Mouse (Mus musculus): ENCODE measurements around the gene Nfib. TPM values are rescaled to one million over a fixed set of nuclear protein-coding genes. Genes with fewer than 3 reads are reported as not detected.

Nfib gene
- total RNA-seq, 2 experiments from 2014 or later: 79.7 to 96.6 TPM

DNA sequence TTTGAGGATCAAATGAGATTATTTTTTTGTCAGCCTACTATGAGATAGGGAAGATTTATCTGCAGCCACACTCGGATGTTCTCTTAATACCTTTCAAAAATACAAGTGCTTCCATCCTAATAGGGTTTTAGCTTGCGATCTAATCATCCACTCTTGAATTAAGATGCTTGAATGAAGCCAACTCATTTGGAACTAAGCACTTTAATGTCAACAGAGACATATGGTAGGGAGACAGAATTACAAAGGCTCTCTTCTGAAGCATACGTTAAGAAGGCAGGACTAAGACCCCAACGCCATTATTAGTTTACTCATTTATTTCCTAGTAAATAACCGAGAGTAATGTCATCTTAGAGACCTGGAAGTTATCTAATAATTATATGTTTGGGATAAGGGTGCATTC lies 68.9 kb downstream of the Nfib start:
- intact Hi-C loops (cut with DNase I): no loop called here

DNA sequence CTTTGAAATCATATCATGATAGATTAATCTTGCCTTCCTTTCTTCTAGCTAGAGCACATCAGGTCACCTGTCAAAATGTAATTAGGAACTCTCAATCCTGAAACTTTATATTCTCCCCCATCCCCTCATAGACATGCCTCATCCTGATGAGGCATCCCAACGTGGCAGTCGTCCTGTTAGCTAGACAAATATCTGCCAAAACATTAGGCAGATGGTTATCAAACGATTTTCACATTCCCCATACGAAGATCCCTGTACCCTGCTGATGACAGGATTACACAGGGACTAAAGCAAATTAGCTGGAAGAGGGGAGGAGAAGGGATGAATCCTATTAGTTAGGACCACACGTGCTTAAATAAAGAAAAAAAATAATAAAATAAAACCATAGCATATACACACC lies 69.7 kb downstream of the Nfib start:
- intact Hi-C loops (cut with DNase I): no loop called here
- DNase-seq (ENCODE audit: low spot score in 2 of 2): no peak

More for the DNA sequence above, 68.9 kb downstream of the Nfib start:
- no peak for DNase-seq (ENCODE audit: low spot score in 2 of 2)

DNA sequence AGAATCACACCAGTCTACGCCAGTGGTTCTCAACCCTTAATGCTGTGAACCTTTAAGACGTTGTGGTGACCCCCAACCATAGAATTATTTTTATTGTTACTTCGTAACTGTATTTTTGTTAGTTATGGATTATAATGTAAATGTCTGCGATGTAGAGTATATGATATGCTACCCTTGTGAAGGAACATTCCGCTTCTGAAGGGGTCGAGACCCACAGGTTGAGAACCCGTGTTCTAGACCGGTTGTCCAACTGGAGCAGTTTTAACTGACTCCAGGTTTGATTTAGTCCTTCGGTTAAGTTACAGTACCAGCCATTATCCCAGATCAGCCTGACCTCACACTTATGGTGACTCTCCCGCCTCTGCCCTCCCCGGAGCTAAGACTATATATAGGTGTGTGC lies 70.4 kb downstream of the Nfib start:
- intact Hi-C loops (cut with DNase I): no loop called here
- DNase-seq (ENCODE audit: low spot score in 2 of 2): no peak

DNA sequence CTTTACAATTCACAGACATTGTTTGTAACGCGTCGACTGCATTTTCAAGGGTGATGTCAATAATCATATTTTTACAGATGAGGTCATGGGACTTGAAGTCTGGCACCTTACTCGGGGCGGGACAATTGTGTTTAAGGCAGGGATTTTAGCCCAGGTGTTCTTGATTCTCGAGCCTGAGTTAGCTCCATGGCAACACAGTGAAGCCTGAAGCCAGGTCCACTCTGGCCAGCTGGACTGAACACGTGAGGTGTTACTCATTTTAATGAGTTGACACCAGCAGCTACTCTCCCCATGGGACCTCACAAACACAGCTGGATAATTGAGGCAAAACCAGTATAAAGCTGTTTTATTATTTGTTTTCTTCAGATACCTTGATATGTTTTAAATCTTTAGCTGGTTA lies 71.2 kb downstream of the Nfib start:
- intact Hi-C loops (cut with DNase I): no loop called here
- no peak for DNase-seq (ENCODE audit: low spot score in 2 of 2)

DNA sequence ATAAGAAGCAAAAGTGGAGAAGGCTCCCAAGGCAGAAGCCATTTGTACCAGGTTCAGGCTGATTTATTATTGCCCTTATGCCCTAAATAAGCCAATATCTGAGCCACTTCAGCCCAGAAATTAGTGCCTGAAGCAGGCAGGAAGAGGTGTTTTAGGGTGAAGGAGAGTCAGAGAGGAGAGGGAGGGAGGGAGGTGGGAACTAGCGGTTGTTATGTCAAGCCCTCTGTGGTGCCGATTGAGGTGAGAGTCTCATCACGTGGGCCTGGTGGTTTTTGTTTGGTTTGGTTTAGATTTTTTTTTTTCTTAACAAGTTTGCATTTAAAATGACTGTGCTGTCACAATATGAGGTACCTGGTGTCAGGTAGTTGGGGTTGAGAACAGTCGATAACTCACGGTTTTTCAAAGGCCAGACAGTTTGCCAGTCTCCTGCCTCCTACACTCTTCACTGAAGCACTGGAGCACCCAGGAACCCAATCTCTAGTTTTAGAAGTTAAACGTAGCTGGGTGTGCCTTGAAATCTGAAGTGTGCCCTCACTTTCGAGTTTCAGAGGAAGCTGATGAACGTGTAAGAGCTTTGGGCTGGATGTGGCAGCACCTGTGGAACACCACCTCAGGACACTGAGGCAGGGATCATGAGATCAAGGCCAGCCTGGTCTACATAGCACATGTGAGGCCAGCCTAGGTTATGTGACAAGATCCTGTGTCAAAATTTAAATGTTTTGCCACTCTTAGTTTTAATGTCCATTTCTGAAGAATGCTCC lies 81.1 kb downstream of the Nfib start:
- intact Hi-C loops (cut with DNase I): loop anchor here (5.0 kb wide), 1 partner anchor 1127 kb away; no protein-coding TSS in a partner anchor

DNA sequence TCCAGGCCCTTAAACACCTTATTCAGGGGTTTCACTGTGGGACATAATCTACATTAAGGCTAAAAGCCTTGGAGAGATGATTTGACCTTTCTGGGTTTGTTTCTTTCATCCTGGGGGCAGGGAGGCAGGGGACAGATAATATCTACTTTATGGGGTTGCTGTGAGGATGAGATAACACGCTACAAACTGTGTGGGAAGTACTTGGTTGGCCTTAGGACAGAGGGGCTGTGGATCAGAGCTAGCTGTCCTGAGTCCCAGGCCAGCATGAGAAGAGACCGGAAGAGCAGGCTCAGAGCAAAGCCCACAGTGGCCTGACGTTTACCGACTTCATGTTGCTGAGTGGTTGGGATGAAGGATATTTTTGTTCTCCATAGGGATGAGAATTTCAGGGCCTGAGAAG lies 81.7 kb downstream of the Nfib start:
- intact Hi-C loops (cut with DNase I): loop anchor here (5.0 kb wide), 1 partner anchor 1127 kb away; no protein-coding TSS in a partner anchor
- DNase-seq (ENCODE audit: low spot score in 2 of 2): no peak

More for the DNA sequence above, 81.1 kb downstream of the Nfib start:
- no peak for DNase-seq (ENCODE audit: low spot score in 2 of 2)

DNA sequence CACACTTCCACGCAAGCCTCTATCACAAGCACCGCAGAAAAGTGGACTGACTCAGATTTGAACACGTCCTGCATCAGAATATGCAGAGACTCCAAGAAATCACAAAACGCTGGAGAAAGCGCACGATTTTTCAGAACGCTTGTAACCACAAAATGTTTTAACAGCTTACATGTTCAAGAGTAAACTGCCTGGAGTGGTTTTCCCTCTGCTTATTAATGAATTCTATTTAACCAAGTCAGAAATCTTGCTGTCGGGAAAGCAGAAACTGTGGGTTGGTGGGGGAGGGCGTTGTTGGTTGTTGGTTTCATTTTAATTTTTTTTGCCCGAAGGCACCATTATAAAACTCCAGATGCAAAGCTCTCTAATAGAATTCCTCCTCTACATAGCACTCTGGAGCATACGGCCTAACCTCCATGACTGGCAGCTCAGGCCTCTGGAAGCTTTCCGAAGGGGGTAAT lies 82.4 kb downstream of the Nfib start:
- no peak for DNase-seq (ENCODE audit: low spot score in 2 of 2)

DNA sequence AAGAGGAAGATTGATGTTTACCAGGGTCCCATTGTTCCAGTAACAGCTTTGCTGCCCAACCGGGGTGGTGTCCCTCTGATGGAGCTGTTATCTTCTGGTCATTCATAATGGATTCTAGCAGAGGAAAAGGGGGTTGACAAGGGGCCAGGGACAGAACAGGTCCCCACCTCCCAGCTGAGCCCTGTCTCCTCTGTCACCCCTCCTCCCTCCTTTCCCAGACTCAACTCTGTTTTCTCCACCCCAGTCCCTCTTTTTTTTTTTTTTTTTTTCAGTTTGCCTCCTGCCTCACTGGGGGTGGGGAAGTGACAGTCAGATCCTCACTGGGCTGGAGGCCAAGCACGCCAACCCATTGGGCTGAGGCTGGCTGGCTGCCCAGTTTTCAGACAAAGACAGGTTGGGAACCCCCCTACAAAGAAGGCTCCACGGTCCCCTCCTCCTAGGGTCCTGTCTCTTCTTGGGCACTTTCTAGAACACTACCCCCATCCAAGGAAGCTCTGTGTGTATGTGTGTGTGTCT lies 83.2 kb downstream of the Nfib start:
- DNase-seq (ENCODE audit: low spot score in 2 of 2): peak; percentile 54 to 63
- intact Hi-C loops (cut with DNase I): loop anchor here (5.0 kb wide), 1 partner anchor 1125 kb away; no protein-coding TSS in a partner anchor

More for the DNA sequence above, 82.4 kb downstream of the Nfib start:
- intact Hi-C loops (cut with DNase I): loop anchor here (5.0 kb wide), 1 partner anchor 1126 kb away; no protein-coding TSS in a partner anchor

DNA sequence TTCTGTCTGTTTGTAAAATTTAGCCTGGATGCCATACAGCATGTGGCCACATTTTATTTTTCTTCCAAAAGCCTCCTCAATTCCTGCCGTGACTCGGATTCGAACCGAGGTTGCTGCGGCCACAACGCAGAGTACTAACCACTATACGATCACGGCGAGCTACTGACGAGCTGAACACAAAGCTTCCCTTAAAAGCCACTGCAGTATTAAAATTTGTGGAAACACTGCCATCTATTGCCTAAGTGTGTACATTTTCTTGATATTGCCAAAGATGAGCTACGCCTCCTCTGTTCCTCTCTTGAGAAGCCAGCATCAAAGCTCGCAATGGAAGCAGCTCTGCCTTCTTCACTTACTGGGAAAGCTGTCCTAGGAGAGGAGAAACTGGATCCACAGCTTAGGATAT lies 86.0 kb downstream of the Nfib start:
- peak; percentile 54 to 68 for DNase-seq (ENCODE audit: low spot score in 2 of 2)
- intact Hi-C loops (cut with DNase I): loop anchor here (5.0 to 10.0 kb wide), 2 partner anchors 117 to 1445 kb away; no protein-coding TSS in a partner anchor

DNA sequence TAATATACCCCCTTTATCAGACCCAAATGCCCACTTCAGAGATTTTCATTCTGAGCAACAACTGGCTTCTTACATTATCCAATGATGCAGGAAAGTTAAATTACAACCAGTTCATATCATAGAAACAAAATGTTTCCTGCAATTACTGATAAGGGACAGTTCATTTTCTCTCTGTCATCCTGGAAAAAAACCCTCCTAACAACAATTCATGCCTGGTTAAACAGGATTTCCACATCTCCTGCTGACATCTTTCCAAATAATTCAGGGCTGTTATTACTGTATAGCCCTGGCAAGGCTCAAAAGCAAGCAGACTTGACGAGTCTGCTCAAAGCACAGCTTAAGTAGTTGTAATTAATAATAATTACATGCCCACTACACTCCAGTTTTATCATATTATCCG lies 86.5 kb downstream of the Nfib start:
- intact Hi-C loops (cut with DNase I): loop anchor here (5.0 to 10.0 kb wide), 2 partner anchors 117 to 1444 kb away; no protein-coding TSS in a partner anchor
- no peak for DNase-seq (ENCODE audit: low spot score in 2 of 2)

DNA sequence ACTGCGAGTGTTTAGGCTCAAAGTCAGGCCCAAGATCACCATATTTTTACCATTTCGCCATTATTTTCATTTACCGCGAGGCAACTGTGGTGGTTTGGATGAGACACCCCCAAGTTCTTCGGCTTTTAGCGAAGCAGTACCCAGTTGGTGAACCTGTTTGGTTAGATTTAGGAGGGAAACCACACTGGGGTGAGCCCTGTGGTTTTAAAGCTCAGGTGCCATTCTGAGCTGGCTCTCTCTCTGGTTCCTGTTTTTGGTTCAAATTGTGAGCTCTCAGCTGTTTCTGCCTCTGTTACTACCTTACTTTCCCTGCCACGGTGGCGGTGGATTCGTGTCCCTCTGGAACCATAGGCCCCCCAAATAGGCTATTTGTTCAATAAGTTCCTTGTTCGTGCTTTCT lies 88.3 kb downstream of the Nfib start:
- intact Hi-C loops (cut with DNase I): loop anchor here (5.0 to 10.0 kb wide), 2 partner anchors 115 to 1442 kb away; no protein-coding TSS in a partner anchor
- no peak for DNase-seq (ENCODE audit: low spot score in 2 of 2)

DNA sequence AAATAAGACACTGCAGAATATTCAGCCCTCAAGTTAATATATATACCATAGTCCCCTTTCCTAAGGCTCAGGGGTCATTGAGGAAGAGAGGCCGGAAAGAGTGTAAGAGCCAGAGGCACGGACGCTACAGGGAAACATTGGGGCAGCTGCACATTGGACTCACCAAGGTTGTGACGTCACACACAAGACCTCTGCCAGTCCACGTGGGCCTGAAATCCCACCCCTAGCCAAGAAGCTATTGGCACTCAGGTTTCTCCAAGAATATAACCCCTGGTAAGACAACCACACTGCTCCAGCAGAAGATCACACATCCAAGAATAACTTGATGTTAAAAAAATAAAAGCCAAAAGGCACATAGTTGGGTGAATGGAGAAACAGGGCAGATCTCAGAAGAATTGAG lies 89.8 kb downstream of the Nfib start:
- DNase-seq (ENCODE audit: low spot score in 2 of 2): no peak
- intact Hi-C loops (cut with DNase I): loop anchor here (2.0 to 10.0 kb wide), 3 partner anchors 113 to 1441 kb away; no protein-coding TSS in a partner anchor

DNA sequence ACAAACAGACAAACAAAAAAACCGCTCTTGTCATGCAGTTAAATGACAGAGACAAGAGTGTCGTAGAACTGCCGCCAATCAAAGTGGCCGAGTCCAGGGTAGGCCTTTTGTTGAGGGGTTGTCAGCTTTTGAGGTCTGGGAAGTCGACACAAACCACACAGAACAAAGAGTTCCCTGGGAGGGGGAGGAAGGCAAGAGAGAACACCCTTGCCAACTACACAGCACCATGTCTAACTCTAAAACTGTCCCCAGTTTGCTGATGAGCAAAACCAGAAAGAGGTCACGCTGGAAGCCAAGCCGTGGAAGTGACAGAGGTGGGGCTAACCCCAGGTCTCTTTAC lies 91.1 kb downstream of the Nfib start:
- intact Hi-C loops (cut with DNase I): loop anchor here (2.0 to 10.0 kb wide), 2 partner anchors 1050 to 1440 kb away; no protein-coding TSS in a partner anchor
- DNase-seq (ENCODE audit: low spot score in 2 of 2): no peak

DNA sequence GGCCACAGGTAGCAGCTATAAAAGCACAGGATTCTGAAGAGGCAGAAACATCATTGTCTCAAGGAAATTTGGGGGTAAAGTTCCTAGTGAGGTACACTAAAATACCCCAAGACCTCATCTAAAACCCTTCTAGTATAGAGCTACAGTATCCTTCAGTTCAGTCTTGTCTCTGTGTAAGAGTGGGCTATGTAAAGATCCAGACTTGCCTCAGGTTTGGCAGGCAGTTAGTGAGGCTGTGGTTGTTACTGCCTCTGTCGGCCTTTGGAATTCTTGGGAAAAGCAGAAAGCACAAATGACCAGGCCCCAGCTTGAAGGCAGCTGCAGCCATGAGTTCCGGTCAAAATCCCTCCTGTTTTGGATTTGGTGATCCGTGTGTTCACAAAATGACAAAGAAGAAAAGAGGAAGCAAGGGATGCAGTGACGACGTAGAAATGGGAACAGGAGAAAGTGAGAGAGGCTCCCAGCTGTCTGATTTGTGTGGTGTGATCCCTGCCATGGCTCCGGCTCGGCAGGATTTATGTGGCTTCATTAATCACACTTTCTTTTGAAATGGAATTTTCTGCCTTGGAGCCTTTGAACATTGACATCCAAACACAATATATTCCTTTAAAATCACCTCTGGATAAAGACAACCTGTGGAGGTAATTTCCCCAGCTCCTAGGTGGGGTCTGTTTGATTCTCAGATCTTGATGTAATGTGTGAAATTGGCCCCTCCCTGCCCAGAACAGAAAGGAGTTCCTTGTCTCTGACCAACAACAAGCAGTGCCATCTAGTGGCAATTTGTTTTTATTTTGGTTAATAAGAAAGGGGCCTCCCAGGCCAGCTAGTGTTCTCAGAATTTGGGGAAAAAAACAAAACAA lies 91.7 kb downstream of the Nfib start:
- peak in 1 of 2 experiments; percentile 17 for DNase-seq (ENCODE audit: low spot score in 2 of 2)
- intact Hi-C loops (cut with DNase I): loop anchor here (2.0 to 10.0 kb wide), 2 partner anchors 1049 to 1439 kb away; no protein-coding TSS in a partner anchor

DNA sequence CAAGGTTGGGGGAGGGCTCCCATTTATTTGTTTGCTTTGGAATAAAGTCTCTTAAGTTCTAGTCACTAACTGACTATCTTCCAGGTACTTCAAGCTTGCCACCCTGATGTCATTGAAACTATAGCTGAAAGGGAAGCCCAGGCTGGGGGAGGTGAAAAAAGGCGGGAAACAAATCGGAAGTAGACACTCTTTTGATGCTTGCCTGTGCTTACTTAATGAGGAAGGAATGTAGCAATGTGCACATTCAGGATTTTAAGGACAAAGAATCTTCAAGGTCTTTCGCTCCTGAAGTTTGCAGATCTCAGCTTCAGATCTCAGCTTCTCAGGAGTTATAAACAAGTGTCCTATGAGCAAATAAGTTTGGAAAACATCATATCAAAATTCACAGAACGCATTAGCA lies 95.9 kb downstream of the Nfib start:
- intact Hi-C loops (cut with DNase I): loop anchor here (10.0 kb wide), 1 partner anchor 1435 kb away; no protein-coding TSS in a partner anchor
- DNase-seq (ENCODE audit: low spot score in 2 of 2): no peak

DNA sequence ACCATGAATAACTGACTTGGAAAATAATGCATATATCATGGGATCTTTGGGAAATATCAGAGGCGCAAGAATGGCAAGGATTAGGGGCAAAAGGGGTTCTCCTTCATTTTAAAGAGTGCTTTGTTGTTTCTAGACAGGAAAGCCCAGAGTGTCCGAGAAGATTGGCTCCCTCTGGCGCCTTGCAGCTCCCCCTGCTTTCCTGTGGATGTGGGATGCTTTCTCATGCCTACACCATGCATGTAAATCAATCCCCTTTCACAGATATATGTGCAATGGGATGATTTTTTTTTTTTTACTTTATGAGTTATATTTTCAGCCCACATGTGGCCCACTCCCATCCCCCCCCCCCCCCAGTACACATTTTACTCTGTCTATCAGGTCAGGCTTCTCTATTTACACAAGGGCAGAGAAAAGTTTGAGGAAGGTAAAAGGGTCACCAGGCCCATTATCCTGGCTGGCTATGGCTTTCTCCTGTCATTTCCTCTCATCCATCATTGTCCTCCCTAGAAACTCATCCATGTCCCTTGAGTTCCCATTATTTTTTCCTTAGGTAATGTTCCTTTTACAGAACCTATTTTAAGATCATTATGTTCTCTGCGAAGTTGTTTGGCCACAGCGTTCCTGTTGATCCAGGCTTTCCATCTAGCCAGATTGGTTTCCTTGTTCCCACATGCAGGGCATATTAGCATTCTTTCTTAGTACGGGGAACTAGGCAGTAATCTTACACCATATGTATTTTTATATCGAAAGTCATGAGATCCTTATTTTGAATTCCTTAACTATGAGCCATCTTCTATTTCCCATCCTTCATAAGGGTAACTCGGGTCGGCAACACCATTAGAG lies 96.6 kb downstream of the Nfib start:
- no peak for DNase-seq (ENCODE audit: low spot score in 2 of 2)
- intact Hi-C loops (cut with DNase I): no loop called here

DNA sequence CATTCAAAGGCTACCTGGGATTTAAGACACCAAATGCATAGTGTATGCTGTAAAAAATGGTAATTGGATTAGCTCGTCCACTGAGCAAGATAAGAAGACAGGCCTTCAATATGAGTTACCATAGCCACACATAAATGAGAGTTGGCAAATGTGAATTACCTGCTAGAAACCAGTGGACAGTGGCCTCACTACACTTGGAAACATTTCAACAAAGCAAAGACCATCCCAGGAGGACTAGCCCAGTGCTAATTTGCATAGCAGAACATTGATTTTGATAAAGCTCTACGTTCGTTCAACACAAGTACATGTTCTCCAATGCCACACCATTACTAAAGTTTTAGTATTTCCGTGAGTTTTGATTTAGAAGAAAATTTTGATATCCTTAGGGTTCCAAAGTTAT lies 98.3 kb downstream of the Nfib start:
- DNase-seq (ENCODE audit: low spot score in 2 of 2): no peak
- intact Hi-C loops (cut with DNase I): no loop called here

DNA sequence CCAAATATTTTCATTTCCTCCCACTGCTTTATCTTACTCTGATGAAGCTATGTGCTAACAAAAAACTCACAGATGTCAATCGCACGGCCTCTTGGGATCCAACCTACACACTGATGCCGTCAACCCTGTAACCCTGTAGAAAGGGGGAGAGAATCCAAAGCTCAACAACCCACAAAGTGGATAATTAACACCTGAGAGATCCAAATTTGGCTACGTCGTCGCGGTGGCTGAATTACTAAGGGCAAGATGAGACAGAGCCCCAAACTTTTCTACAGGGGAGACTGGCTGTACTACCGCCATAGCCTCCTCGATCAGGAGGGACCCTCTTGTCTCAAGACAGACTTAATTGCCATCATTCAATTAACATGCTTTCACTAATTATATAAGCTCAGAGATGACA lies 99.2 kb downstream of the Nfib start:
- intact Hi-C loops (cut with DNase I): no loop called here
- DNase-seq (ENCODE audit: low spot score in 2 of 2): no peak

Measured in left cerebral cortex, postnatal 36 days (tissue).